11 mouse cellular contexts compared by ENCODE assay signal in genomic region chr9:50850713-50851112, GRCm38 (mm10). TPM values are rescaled to one million over a fixed set of nuclear protein-coding genes. Genes with fewer than 3 reads are reported as not detected.
A peak's percentile ranks its signal among the peaks of the same experiment; 100 is the strongest.
DNase-seq lines count a peak whose midpoint lies in the region; ATAC-seq lines count a peak whose summit lies in the region.
"Had no signal": no experiment of that assay in that cellular context is flagged by ENCODE, and none has a peak within 500 bp of the region (broad histone marks: within the 10 kb centered on the region; RNA-seq: fewer than 3 reads in every experiment).

No protein-coding gene starts in this region.

- peak; percentile 41 for DNase-seq in forebrain, embryonic 14.5 days (ENCODE audit: low spot score)
- DNase-seq in midbrain, embryonic 10.5 days (ENCODE audit: low spot score) = no peak
- DNase-seq in hindbrain, embryonic 11.5 days (ENCODE audit: low spot score) = no peak
- no peak for DNase-seq in ovary, postnatal 10 days (ENCODE audit: low spot score)
- DNase-seq: cerebellum, postnatal 14 days had no signal

- ATAC-seq in forebrain, embryonic 14.5 days = 0 out of 2 replicates have a peak, but pooled peaks have one; percentile 13
- ATAC-seq in forebrain, embryonic 13.5 days = no peak
- ATAC-seq in midbrain, embryonic 15.5 days (replicated peaks) = no peak
- ATAC-seq in intestine, embryonic 16.5 days = no peak
- ATAC-seq in stomach, embryonic 14.5 days (ENCODE audit: insufficient number of reproducible peaks, insufficient read depth, low FRiP score, low read depth) = no peak
- ATAC-seq in hindbrain, embryonic 11.5 days (ENCODE audit: low FRiP score) = no peak

- no peaks in the 10 kb centered on the region for H3K27me3 ChIP-seq in forebrain, embryonic 14.5 days (replicated peaks; ENCODE audit: control insufficient read depth, insufficient read depth, low read length)
- no peaks in the 10 kb centered on the region for H3K27me3 ChIP-seq in forebrain, embryonic 13.5 days
- H3K27me3 ChIP-seq in midbrain, embryonic 10.5 days (ENCODE audit: low read depth, poor library complexity, severe bottlenecking) = no peaks in the 10 kb centered on the region; the same call in 1 of the 2 replicates
- H3K27me3 ChIP-seq in midbrain, embryonic 15.5 days (replicated peaks) = no peaks in the 10 kb centered on the region
- no peaks in the 10 kb centered on the region for H3K27me3 ChIP-seq in intestine, embryonic 16.5 days (replicated peaks; ENCODE audit: control insufficient read depth, insufficient read depth, low read length)
- no peaks in the 10 kb centered on the region for H3K27me3 ChIP-seq in stomach, embryonic 14.5 days (ENCODE audit: control insufficient read depth, insufficient read depth, low read length)
- H3K27me3 ChIP-seq in hindbrain, embryonic 11.5 days (ENCODE audit: control insufficient read depth, insufficient read depth, low read length) = no peaks in the 10 kb centered on the region
- H3K27me3 ChIP-seq: neural tube, embryonic 12.5 days had no signal

- no peaks in the 10 kb centered on the region for H3K9me3 ChIP-seq in forebrain, embryonic 14.5 days (replicated peaks; ENCODE audit: control insufficient read depth, low read length)
- H3K9me3 ChIP-seq in forebrain, embryonic 13.5 days (replicated peaks) = no peaks in the 10 kb centered on the region
- H3K9me3 ChIP-seq in midbrain, embryonic 10.5 days (replicated peaks) = no peaks in the 10 kb centered on the region
- H3K9me3 ChIP-seq in midbrain, embryonic 15.5 days = no peaks in the 10 kb centered on the region
- no peaks in the 10 kb centered on the region for H3K9me3 ChIP-seq in intestine, embryonic 16.5 days (ENCODE audit: control insufficient read depth, low read length)
- H3K9me3 ChIP-seq in stomach, embryonic 14.5 days (ENCODE audit: control insufficient read depth, low read depth, low read length) = no peaks in the 10 kb centered on the region
- no peaks in the 10 kb centered on the region for H3K9me3 ChIP-seq in hindbrain, embryonic 11.5 days (ENCODE audit: control insufficient read depth, low read length)
- H3K9me3 ChIP-seq: hindbrain, embryonic 10.5 days; neural tube, embryonic 12.5 days had no signal

- no peak overlapping the region for H3K9ac ChIP-seq in forebrain, embryonic 14.5 days (ENCODE audit: low read length)
- H3K9ac ChIP-seq in forebrain, embryonic 13.5 days = no peak overlapping the region; the same call in 1 of the 2 replicates
- H3K9ac ChIP-seq in midbrain, embryonic 15.5 days = no peak overlapping the region
- peak overlapping the region; percentile 32; the same call in 1 of the 2 replicates for H3K9ac ChIP-seq in intestine, embryonic 16.5 days (ENCODE audit: low read depth, low read length)
- no peak overlapping the region for H3K9ac ChIP-seq in stomach, embryonic 14.5 days (replicated peaks; ENCODE audit: low read depth, low read length)
- H3K9ac ChIP-seq in hindbrain, embryonic 11.5 days (ENCODE audit: low read depth, low read length) = no peak overlapping the region
- H3K9ac ChIP-seq: neural tube, embryonic 12.5 days had no signal

- no peaks in the 10 kb centered on the region for H3K36me3 ChIP-seq in forebrain, embryonic 14.5 days (ENCODE audit: control insufficient read depth, insufficient read depth, low read length)
- H3K36me3 ChIP-seq in forebrain, embryonic 13.5 days (ENCODE audit: poor library complexity, severe bottlenecking) = no peaks in the 10 kb centered on the region
- no peaks in the 10 kb centered on the region for H3K36me3 ChIP-seq in midbrain, embryonic 10.5 days
- H3K36me3 ChIP-seq in midbrain, embryonic 15.5 days (replicated peaks) = no peaks in the 10 kb centered on the region
- no peaks in the 10 kb centered on the region for H3K36me3 ChIP-seq in intestine, embryonic 16.5 days (ENCODE audit: control insufficient read depth, insufficient read depth, low read length)
- no peaks in the 10 kb centered on the region for H3K36me3 ChIP-seq in stomach, embryonic 14.5 days (ENCODE audit: control insufficient read depth, insufficient read depth, low read length)
- no peaks in the 10 kb centered on the region for H3K36me3 ChIP-seq in hindbrain, embryonic 11.5 days (ENCODE audit: control insufficient read depth, insufficient read depth, low read length)
- H3K36me3 ChIP-seq: hindbrain, embryonic 10.5 days; neural tube, embryonic 12.5 days had no signal

- H3K4me1 ChIP-seq in forebrain, embryonic 14.5 days (ENCODE audit: control insufficient read depth, insufficient read depth, low read length) = peaks cover 13% of the 10 kb centered on the region; the same call in 1 of the 2 replicates
- H3K4me1 ChIP-seq in forebrain, embryonic 13.5 days = peaks cover 24% of the 10 kb centered on the region
- peaks cover 32% of the 10 kb centered on the region for H3K4me1 ChIP-seq in midbrain, embryonic 10.5 days
- H3K4me1 ChIP-seq in midbrain, embryonic 15.5 days = 0 out of 2 replicates have a peak, but pooled peaks cover under 1% of the 10 kb centered on the region
- peaks cover 17% of the 10 kb centered on the region for H3K4me1 ChIP-seq in intestine, embryonic 16.5 days (ENCODE audit: control insufficient read depth, insufficient read depth, low read length)
- H3K4me1 ChIP-seq in stomach, embryonic 14.5 days (ENCODE audit: control insufficient read depth, insufficient read depth, low read length) = peaks cover 32% of the 10 kb centered on the region
- no peaks in the 10 kb centered on the region for H3K4me1 ChIP-seq in hindbrain, embryonic 11.5 days (replicated peaks; ENCODE audit: control insufficient read depth, insufficient read depth, low read length)
- H3K4me1 ChIP-seq: neural tube, embryonic 12.5 days had no signal

- 40% methylated on average over 8 of the region's 8 CpGs for WGBS in forebrain, embryonic 14.5 days
- WGBS in forebrain, embryonic 13.5 days = 41% methylated on average over 8 of the region's 8 CpGs
- WGBS in midbrain, embryonic 10.5 days = 47% methylated on average over 8 of the region's 8 CpGs
- WGBS in midbrain, embryonic 15.5 days = 30% methylated on average over 8 of the region's 8 CpGs
- 35% methylated on average over 8 of the region's 8 CpGs for WGBS in intestine, embryonic 16.5 days
- WGBS in stomach, embryonic 14.5 days = 45% methylated on average over 8 of the region's 8 CpGs
- 67% methylated on average over 8 of the region's 8 CpGs for WGBS in hindbrain, embryonic 11.5 days

- H3K4me3 ChIP-seq in forebrain, embryonic 14.5 days (ENCODE audit: low read depth, low read length) = no peak overlapping the region
- H3K4me3 ChIP-seq in forebrain, embryonic 13.5 days = no peak overlapping the region
- H3K4me3 ChIP-seq in midbrain, embryonic 10.5 days = no peak overlapping the region
- H3K4me3 ChIP-seq in midbrain, embryonic 15.5 days = no peak overlapping the region
- H3K4me3 ChIP-seq in intestine, embryonic 16.5 days (ENCODE audit: low read length) = no peak overlapping the region
- no peak overlapping the region for H3K4me3 ChIP-seq in stomach, embryonic 14.5 days (ENCODE audit: low read depth, low read length)
- H3K4me3 ChIP-seq in hindbrain, embryonic 11.5 days (ENCODE audit: low read depth, low read length) = no peak overlapping the region
- H3K4me3 ChIP-seq: hindbrain, embryonic 10.5 days; neural tube, embryonic 12.5 days had no signal

- no peak overlapping the region for H3K27ac ChIP-seq in forebrain, embryonic 14.5 days (ENCODE audit: low read depth, low read length)
- no peak overlapping the region for H3K27ac ChIP-seq in forebrain, embryonic 13.5 days
- H3K27ac ChIP-seq in midbrain, embryonic 10.5 days (replicated peaks) = peak overlapping the region; percentile 7
- H3K27ac ChIP-seq in midbrain, embryonic 15.5 days = no peak overlapping the region
- peak overlapping the region; percentile 80 for H3K27ac ChIP-seq in intestine, embryonic 16.5 days (ENCODE audit: low read length)
- peak overlapping the region; percentile 71; the same call in 1 of the 2 replicates for H3K27ac ChIP-seq in stomach, embryonic 14.5 days (ENCODE audit: low read length)
- no peak overlapping the region for H3K27ac ChIP-seq in hindbrain, embryonic 11.5 days (ENCODE audit: low read depth, low read length)
- H3K27ac ChIP-seq: hindbrain, embryonic 10.5 days; neural tube, embryonic 12.5 days had no signal

- no peak overlapping the region for H3K4me2 ChIP-seq in forebrain, embryonic 14.5 days (ENCODE audit: low read length)
- no peak overlapping the region for H3K4me2 ChIP-seq in forebrain, embryonic 13.5 days
- no peak overlapping the region for H3K4me2 ChIP-seq in midbrain, embryonic 15.5 days
- H3K4me2 ChIP-seq in intestine, embryonic 16.5 days (ENCODE audit: low read depth, low read length) = peak overlapping the region; percentile 39
- H3K4me2 ChIP-seq in stomach, embryonic 14.5 days (replicated peaks; ENCODE audit: low read depth, low read length) = peak overlapping the region; percentile 29; the same call in 1 of the 2 replicates
- no peak overlapping the region for H3K4me2 ChIP-seq in hindbrain, embryonic 11.5 days (replicated peaks; ENCODE audit: low read depth, low read length)
- H3K4me2 ChIP-seq: neural tube, embryonic 12.5 days had no signal

RNA-seq across cellular contexts. Expression of gene Ppp2r1b, which starts 5.6 kb away (rescaled TPM):
- 78.9 and 94.5 TPM in 2 replicates for polyA plus RNA-seq in forebrain, embryonic 14.5 days (2014; fragmentation: Nextera tagmentation; extraction: Ambion mirVana)
- 86.3 and 89.7 TPM in 2 replicates for polyA plus RNA-seq in forebrain, embryonic 13.5 days (2015; fragmentation: Nextera tagmentation; extraction: Ambion mirVana)
- 143 and 160 TPM in 2 replicates for polyA plus RNA-seq in midbrain, embryonic 10.5 days (2016; fragmentation: Nextera tagmentation; extraction: Ambion mirVana)
- polyA plus RNA-seq in midbrain, embryonic 15.5 days (2015; fragmentation: Nextera tagmentation; extraction: Ambion mirVana) = 41.6 and 42.5 TPM in 2 replicates
- polyA plus RNA-seq in intestine, embryonic 16.5 days (2015; fragmentation: Nextera tagmentation; extraction: Ambion mirVana) = 58.5 and 63.9 TPM in 2 replicates
- polyA plus RNA-seq in stomach, embryonic 14.5 days (2014; fragmentation: Nextera tagmentation; extraction: Ambion mirVana) = 73.1 and 77.7 TPM in 2 replicates
- polyA plus RNA-seq in hindbrain, embryonic 11.5 days (2014; fragmentation: Nextera tagmentation; extraction: Ambion mirVana) = 105 and 118 TPM in 2 replicates

Comparison
In these comparisons a context has a peak if more than half of its experiments do, and no peak if none do; other contexts are left out.
1. H3K27ac ChIP-seq: peak in midbrain, embryonic 10.5 days (single experiment), intestine, embryonic 16.5 days (single experiment) and stomach, embryonic 14.5 days (single experiment); none in forebrain, embryonic 14.5 days (single experiment), forebrain, embryonic 13.5 days (single experiment), midbrain, embryonic 15.5 days (single experiment) and hindbrain, embryonic 11.5 days (single experiment).
2. H3K4me2 ChIP-seq: peak in intestine, embryonic 16.5 days (single experiment) and stomach, embryonic 14.5 days (single experiment); none in forebrain, embryonic 14.5 days (single experiment), forebrain, embryonic 13.5 days (single experiment), midbrain, embryonic 15.5 days (single experiment) and hindbrain, embryonic 11.5 days (single experiment).